Mouse (Mus musculus) left cerebral cortex, adult 18-20 months (tissue): ENCODE data around the gene Zic1. TPM values are rescaled to one million over a fixed set of nuclear protein-coding genes. Genes with fewer than 3 reads are reported as not detected.

Experiments used
- DNase-seq, 2 experiments: peaks; one replicate each; pipeline ENCODE4 v3.0.0; 2021 to 2022; ENCODE audit warnings: low spot score in 2 of 2, mixed read lengths in 1 of 2
- total RNA-seq, 2 experiments: library from RNA; stranded (reverse); gene quantifications; 2 replicates each; pipeline ENCODE4 v1.2.3; 2021

Gene Zic1
- total RNA-seq, 2 experiments from 2014 or later = 10.7 to 14.3 TPM

- DNase-seq = no peak
Observed at GRCm38 (mm10) chr9:91384693-91385560, 19.3 kb upstream of the Zic1 start.

DNA sequence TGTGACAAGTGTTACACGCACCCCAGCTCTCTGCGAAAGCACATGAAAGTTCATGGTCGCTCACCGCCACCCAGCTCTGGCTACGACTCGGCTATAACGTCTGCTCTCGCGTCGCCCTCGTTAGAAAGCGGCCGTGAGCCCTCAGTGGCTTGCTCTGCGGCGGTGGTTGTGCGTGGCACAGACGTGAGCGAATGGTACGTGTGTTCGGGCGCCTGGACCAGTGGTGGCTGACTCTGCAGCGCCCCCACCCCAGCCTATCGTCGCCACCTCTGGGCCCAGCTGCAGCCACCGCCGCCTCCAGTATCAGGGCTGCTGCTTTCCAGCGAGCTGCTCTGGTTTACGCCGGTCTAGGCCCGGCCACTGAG lies 18.5 kb upstream of the Zic1 start:
- DNase-seq = no peak

- DNase-seq = no peak
Observed at GRCm38 (mm10) chr9:91383441-91384135, 18.0 kb upstream of the Zic1 start.

- no peak for DNase-seq
Observed at GRCm38 (mm10) chr9:91382471-91383255, 17.1 kb upstream of the Zic1 start.

DNA sequence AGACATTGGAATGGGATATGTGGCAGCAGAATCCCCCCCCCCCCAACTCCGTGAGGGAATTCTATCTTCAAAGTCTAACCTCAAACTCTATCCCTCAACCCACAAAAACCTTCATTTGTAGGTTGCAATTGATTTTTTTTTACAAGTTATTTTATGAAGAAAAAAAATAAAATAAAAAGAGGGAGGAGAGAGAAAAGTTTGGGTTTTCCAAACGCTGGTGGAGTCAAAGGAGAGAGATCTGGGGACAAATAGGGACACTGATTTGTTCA lies 16.4 kb upstream of the Zic1 start:
- no peak for DNase-seq

GRCm38 (mm10) chr9:91381284-91382110 lies 15.9 kb upstream of the Zic1 start:
- no peak for DNase-seq

- no peak for DNase-seq
Observed at GRCm38 (mm10) chr9:91380458-91380914, 14.9 kb upstream of the Zic1 start.

- DNase-seq = no peak
Observed at GRCm38 (mm10) chr9:91379781-91380457, 14.3 kb upstream of the Zic1 start.

- DNase-seq = no peak
Observed at GRCm38 (mm10) chr9:91379300-91379635, 13.7 kb upstream of the Zic1 start.

GRCm38 (mm10) chr9:91378411-91379299 lies 13.0 kb upstream of the Zic1 start:
- no peak for DNase-seq

DNA sequence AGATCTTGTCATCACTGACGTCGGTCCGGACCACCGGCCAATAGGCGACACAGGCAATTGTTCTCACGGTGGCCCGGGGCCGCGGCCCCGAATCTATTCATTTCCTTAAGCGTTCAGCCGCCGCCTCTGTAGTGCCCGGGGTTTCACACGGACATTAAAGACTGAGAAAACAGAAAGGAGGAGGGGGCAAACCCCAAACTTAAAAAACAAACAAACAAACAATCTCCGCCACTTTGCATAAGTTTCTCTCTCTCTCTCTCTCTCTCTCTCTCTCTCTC lies 12.2 kb upstream of the Zic1 start:
- no peak for DNase-seq

DNA sequence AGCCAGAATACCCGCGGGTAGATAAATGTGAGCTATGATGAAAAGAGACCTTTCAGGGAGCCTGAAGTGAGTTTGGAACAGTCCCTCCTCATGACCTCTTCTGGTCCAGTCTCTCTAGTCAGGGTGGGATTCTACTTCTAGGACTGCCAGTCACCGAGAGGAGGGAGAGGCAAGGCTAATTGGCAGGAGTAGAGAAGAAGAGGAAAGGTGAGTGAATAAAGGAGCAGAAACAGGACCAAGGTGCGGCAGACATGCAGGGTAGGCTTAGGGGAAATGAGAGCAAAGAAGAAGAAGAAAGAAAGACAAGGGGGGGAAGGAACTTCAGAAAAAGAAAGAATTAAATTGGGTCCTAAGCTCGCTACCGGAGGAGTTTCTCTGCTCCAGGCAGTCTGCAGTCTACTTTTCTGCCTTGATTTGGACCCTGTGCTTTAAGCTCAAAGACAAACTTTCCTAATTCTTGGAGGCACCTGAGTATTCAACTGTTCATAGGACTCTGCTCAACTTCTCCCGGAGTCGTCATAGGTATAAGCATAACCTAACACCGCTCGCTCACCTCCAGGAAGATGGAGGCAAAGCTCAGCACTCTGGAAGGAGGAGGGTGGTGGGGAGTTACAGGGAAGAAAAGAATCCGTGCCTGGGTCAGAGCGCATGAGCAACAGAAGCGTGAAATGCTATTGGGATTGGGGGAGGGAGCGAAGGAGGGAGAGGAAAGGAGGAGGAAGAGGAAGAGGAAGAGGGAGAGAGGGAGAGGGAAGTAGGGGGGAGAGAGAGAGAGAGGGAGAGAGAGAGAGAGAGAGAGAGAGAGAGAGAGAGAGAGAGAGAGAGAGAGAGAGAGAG lies 11.6 kb upstream of the Zic1 start:
- no peak for DNase-seq

DNA sequence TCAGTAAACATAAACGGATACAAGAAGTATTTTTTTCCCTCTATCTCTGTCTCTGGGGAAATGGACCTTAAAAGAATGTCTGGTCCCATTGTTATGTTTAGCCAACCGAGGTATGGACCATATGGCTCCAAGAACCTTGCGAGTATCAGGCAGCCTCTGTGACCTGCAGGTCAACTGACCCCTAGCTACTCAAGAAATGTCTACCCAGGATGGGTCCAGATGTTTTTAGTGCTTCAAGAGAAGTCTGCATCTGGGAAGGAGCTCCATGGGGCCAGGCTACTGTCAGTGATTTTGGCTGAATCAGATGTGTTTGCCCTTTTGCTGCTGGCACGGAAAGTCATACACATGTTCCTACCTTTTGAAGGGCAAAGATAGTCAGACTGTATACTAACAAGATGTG lies 9.1 kb upstream of the Zic1 start:
- DNase-seq = no peak

DNA sequence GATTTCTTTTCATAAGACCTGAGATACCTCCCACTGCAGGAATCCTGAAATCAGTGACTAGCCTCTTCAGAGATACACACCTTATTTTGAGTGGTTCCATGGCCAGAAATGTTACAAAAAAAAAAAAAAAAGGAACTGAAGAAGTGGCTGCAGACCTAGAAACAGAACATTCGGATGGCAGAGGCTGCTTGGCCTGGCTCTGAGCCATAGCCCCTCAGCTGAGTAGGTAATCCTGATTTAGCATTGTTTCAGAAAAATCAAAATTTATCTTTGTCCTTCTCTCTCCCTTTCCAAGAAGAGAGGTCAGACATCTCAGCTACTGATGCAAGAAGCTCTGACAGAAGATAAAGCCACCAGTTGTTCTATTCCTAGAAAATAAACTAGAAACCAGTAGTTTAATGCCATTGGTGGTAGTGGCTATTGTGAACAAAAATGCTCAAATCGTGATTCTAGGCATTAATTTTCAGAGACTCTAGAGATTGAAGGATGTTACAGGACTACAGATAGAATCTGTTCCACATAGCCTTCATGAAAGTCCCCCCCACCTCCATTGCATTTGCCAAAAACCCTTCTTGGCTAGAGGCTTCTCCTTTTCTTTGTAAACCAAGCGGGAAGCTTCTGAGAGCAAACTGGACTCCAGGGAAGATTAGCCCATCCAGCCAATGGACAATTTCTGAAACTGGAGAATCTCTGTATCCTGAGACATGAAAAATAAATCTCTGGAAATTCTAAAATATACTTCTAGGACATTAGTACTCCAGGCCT lies 8.4 kb upstream of the Zic1 start:
- DNase-seq = no peak

- no peak for DNase-seq
Observed at GRCm38 (mm10) chr9:91371608-91372007, 6.0 kb upstream of the Zic1 start.

GRCm38 (mm10) chr9:91371011-91371410 lies 5.4 kb upstream of the Zic1 start:
- no peak for DNase-seq

- no peak for DNase-seq
Observed at GRCm38 (mm10) chr9:91370191-91370708, 4.6 kb upstream of the Zic1 start.
